Mouse (Mus musculus) liver, postnatal 0 days (tissue): ENCODE data around the gene Tbpl1.

Source experiments
- CTCF ChIP-seq: sonication (generic); IDR thresholded peaks from 2 replicates; pipeline ENCODE4 v1.5.1; 2016; ENCODE audit warnings: antibody characterized with exemption, low read depth
- EP300 ChIP-seq: IDR thresholded peaks from 2 replicates; pipeline ENCODE4 v1.6.1; 2016; ENCODE audit warnings: antibody characterized with exemption, low read depth, mild to moderate bottlenecking

DNA sequence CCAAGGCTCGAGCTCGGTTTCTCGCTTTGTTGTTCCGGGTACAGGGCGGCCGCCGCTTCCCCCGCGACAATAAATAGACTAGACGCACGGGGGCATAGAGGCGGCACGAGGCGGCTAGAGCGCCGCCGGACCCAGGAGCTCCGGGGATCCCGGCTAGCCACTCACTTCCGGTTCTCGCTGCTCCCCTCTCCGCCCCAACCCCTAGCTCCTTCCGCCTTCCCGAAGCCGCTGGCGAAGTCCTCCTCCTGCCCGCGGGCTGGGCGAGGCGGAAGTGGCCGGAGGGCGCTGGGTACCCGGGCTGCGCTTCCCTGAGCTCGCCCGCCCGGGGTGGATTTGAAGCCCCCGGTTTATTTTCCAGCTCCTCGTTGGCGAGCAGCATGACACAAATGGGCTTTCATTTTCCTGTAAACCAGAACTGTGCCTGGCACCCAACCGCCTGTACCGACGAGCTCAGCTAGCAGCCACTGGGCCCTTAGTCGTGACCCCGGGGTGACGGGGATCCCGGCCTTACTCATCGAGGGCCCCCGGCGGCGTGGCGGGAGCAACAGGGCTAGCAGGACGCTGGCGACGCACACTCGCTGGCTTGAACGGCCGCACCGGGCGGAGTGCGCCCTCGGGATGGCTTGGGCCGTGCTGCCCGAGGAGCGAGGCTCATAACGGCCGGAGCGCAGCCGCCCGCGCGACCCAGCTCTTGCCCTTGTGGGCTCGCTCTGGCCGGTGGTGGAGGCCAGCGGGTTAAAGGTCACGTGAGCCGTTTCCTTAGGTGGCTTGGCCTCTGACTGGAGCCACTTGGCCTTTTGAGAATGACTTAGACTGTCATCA is at the start of gene Tbpl1:
- TF ChIP-seq CTCF (peak; percentile 38), EP300 (peak; percentile 72; the same call in 1 of the 2 replicates)
